Mouse (Mus musculus): ENCODE data around the gene Dpf1. TPM values are rescaled to one million over a fixed set of nuclear protein-coding genes. Genes with fewer than 3 reads are reported as not detected.

Dpf1 gene
- polyA plus RNA-seq, 2 experiments from 2014 or later = not detected

DNA sequence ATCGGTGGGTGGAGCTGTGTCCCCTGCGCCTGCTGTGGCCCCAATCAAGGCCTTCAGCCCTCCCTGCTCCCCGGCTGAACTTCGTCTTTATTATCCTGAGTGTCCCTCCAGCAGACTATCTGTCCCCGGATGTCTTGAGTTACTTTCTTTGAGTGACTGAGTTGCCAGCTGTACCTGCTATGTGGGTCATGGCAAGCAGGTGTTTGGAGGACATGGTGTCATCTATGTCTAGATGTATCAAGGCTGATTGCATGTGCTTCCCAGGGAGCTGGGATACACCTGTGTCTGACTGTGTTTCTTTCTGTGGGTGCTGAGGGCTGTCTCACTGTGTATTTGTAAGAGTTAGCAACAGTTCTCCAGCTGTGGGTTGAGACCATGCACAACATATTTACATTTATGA is 6.0 kb downstream of the Dpf1 start:
- ATAC-seq = no peak

DNA sequence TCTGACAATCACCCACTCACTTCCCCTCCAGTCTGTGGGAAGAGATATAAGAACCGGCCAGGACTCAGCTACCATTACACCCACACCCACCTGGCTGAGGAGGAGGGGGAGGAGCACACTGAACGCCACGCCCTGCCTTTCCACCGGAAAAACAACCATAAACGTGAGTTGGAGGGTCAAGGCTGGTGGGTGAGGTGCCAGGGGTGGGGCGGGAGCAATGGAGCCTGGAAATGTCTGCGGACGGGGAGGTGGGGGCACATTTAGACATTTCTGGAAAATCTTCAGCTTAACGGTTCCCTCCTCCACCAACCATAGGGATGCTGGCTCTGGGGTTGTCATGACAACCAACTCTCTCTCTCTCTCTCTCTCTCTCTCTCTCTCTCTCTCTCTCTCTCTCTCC is 9.3 kb downstream of the Dpf1 start:
- no peak for ATAC-seq

DNA sequence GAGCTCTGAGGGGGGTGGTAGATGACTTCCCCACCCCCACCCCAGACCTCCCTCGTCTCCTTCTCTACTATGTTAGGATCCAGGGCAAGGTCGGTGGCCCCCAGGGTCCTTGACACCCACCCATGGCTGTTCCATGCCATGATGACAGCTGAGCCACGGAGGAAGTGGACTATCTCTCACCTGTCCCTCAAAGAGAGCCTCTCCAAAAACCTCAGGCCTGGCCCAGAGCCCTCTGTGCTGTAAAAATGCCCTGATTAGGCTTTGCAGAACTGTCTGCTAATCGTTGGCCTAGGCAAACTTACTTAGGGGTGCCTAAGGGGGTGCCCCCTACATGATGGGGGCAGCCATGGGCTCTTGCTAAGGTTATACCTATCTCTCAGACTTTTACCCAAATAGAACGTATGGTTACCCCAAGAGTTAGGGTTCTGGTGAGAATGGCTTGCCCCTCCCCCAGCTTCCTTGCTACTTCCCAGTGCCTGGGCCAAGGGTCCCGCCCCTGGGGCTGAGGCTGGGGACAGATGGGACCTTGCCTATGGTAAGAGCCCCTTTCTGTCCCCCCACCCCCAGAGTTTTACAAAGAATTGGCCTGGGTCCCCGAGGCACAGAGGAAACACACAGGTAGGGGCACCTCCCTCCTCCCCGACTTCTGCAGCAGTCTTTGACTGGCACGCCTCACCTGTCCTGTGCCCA is 10.0 kb downstream of the Dpf1 start:
- ATAC-seq = no peak

DNA sequence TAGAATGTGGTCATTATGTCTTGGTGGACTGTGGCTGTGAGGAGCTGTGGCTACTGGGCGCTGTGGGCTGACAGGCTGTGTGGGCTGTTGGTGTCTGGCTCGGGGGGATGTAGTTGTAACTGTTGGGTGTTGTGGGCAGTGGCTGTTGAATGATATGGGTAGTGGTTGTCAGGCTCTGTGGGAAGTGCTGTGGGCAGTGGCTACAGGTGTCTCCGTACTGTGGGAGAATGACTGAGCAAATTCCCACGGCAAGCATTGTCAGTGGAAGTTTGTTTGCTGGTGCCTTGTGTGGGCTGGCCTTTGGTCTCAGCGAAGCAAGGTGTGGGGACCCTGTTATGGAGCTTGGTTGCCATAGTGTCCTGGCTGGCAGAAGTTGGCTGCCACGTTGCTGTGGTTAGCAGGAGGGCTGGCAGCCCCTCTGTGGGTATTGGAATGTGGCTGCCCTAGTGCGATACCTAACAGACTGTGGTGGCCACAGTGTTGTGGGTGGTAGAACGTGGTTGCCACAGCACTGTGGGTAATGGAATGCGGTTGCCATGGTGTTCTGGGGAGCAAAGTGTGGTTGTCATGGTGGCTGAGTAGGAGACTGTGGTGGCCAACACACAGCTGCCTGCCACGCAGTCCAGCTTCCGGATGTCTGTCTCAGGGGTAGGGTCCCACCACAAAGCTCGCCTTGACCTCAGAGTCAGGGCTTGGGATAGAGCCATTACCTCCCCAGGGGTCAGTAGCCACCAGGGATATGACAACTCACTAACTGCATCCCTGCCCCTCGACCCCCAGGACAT is 11.3 kb downstream of the Dpf1 start:
- no peak for ATAC-seq

DNA sequence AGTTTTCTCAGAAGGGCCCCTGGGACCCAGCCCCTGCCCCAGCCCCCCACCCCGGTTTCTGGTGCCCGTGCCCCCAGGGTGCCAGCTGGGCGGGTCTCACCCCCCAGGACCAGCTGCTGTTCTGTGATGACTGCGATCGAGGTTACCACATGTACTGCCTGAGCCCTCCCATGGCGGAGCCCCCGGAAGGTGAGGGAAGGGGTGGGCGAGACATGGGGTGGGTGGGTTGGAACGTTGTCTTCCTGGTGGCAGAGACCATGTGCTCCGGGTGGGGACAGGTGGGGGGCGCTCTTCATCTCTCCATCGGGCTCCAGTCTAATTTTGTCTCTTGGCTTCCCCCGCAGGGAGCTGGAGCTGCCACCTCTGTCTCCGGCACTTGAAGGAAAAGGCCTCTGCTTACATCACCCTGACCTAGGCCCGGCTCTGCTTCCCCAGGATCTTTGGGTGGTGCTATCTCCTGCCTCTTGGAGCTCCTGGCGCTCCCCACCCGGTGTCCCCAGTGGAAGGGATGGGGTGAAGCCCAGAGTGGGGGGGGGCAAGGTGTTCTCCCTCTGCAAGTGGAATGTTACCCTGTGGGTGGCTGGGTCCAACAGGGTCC is 12.5 kb downstream of the Dpf1 start:
- no peak for ATAC-seq

DNA sequence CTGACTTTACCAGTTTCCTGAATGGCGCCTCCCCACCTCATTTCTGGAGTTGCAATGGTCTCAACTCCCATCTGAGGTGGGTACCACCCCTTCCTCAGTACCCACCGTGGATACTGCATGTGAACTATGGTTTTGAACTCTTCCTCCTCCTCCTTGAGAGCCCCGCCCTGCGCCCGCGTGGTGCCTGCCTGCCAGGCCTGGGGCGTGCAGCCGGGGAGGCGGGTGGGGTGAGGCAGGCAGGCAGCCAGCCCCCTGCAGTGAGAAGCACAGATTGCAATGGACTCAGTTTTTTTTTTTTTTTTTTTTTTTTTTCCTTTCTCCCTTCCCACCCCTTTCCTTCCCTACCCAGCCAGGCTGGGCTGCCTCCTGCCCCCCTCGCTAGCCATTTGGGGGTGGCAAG is 13.2 kb downstream of the Dpf1 start:
- ATAC-seq = no peak

DNA sequence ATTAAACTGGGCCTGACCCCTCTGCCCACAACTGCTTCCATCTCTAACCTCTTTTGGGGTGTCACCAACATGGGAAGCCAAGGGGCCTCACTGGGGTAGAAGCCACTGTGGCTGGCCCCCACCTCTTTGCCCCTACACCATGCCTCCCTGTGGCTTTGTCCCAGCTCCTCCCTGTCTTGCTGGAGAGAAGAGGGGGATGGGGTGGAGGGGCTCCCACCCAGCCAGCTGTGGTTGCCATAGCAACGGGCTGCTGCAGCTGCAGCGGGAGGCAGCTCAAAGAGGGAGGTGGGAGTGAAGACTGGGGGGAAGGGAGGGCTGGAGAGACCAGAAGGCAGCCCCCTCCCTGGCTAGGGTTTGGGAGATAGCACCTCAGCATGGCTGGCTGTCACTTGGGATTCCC is 13.8 kb downstream of the Dpf1 start:
- ATAC-seq = no peak

DNA sequence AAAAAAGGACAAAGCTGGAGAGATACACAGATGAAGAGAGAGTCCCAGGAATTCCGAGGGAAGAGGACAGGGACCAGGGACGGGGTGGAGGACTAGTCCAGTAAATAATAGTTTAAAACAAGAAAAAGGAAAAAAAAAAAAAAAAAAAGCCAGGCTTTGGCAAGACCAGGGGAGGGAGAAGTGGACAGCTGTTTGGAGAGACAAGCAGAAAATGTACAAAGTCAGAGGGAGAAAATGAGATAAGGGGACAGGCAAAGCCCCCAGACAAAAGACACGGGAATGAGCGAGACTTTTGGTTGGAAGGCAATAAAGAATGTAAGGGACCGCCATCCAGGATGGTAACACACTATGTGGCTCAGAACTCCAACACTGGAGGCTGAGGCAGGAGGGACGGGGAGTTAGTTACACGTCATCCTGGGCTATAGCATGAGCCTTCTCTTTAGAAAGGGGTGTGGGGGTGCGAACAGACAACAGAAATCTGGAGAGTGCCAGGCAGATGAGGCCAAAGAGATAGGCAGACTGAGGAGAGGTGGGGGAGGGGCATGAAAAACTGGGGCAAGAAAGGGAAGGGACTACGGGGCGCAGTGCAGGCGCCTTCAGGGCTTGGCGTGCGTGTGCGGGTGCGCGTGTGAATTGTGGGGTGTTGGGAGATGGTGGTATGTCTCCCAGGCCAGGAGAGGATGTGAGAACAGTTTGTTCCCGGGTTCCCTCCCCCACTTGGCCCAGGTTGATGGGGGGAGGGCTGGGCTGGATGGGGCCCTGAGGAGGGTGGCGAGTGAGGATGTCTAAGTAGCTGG is 14.6 kb downstream of the Dpf1 start:
- ATAC-seq = no peak

DNA sequence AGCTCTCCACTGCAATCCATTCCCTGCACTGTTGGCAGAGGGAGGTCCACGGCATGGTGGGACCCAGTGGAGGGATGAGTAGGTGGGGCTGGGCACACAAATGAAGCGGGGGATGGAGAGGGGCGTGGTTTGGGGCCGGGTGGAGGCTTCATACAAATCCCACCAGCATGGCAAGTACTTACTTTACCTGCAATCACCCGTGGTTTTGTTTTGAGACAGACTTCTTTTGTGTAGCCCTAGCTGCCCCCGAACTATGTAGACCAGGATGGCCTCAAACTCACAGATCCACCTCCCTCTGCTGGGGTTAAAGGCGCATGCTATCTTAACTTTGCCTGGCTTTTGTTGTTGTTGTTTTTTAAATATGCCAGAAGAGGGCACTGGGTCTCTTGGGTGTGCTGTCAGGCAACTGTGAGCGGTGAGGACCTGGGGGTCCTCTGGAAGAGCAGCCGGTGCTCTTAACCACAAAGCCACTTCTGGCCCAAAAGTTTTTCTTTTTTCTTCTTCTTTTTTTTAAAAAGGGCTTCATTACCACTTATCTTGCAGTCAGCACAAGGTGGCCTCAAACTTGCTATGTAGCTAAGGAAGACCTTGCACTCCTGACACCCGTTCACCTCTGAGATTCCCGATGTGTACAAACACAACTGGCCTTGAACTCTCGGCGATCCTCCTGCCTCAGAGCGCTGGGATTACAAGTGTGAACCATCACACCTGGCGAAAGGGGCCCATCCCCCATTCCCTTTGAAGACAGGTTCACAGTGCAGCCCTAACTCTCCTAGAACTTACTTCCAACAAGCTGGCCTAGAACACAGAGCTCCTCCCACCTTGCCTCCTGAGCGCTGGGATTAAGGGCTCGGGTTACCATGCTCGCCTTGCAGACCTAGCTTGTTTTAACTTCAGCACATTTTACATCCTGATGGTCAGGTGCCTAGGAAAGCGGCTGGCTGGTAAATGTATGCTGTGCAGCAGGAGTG is 15.9 kb downstream of the Dpf1 start:
- ATAC-seq = no peak

DNA sequence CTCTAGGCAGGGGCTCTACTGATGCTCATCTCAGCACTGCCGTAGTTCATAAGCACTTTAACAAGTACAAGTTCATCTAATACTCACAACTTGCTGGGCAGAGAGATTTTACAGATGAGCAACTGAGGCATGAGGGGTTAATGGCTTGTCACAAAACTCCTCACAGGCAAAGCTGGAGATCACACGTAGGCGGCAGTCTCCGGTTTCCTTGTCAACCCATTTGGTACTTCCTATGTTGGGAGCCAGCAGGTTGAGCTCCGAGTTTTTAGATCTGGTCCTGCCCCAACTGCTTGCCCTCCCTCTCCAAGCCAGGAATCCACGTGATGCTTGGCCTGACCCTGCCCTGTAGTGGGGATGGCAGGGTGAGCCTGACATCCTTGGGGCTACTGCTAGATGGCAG is 23.3 kb downstream of the Dpf1 start:
- ATAC-seq = no peak

DNA sequence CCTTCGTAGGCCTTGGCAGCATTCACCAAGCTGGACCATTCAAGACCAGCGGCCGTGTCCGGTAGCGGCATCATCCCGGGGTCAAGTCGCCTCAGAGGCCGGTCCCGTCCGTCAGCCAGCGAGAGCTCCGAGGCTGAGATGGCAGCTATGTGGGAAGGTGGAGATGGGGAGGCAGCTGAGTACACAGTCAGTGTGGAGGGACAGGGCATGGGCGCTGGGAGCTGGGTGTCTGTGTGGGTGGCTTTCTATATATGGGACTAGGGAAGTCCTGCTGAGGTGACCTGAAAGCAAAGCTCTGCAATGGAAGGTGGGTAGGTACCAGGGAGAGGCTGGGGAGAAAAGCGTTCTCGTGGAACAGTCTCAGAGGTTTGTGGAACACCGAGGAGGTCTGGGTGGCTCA is 25.2 kb downstream of the Dpf1 start:
- ATAC-seq = no peak

DNA sequence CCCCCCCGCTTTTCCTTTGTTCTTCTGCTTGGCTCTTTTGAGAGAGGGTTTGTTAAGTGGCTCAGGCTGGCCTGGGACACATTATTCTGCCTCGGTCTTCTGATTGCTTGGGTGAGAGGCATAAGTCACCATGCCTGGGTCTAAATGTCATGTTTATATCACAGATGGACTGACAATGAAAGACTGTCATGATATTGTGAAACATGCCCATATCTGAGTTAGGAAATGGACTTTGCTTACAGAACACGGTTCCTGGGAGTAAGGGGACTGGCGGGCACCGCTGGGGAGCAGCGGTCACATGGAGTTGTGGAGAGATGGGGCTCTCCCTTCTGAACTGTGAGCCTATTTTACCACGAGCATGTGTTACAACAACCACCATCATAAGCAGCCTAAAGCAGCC is 30.4 kb downstream of the Dpf1 start:
- ATAC-seq = no peak

DNA sequence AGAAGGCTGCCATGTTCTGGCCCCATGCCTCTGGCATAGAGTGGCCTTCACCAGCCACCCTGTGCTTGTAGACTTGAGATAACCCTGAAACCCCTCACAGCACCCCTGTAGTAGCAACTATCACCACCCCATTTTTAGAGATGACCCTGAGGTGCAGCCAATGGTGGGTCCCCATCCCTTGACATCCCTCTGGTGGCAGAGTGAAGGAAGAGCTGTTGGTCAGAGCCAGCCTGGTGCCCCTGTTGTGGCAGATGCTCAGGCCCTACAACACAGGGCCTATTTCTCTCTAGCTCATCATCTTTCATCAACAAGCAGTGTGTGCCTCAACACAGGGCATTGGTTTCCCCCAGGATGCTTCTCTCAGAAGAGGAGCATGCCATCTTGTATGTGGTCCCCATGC is 31.5 kb downstream of the Dpf1 start:
- ATAC-seq = no peak

DNA sequence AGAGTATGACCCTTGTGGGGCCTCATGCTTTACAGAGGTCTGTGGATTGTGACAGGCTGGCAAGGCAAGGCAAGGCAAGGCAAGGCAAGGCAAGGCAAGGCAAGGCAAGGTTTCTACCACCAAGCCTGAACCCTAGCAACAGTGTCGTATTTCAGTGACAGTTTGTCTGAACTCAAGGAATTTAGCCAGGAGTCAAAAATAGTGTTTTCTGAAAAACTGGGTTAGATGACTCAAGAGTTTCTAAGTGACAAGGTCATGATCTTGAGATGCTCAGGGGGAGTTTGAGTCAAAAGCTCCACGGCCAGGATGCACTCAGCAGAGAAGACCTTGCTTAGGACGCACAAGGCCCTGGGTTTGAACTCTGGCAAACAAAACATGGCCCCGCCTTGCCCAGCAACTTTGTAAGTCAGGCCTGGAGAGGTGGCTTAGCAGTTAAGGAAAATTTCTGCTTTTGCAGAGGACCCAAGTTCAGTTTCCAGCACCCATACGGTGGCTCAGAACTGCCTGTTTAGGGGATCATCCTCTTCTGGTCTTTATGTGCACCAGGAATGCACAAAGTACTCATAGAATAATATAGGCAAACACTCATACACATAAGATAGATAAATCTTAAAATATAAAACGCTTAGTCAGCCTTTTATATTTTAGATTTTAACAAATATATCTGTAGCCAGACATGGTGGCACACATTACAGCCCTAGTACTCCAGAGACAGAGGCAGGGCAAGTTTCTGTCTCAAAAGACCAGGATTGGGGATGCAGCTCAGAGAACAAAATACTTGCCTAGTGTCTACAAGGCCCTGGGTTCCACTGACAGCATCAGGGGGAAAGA is 32.3 kb downstream of the Dpf1 start:
- no peak for ATAC-seq

DNA sequence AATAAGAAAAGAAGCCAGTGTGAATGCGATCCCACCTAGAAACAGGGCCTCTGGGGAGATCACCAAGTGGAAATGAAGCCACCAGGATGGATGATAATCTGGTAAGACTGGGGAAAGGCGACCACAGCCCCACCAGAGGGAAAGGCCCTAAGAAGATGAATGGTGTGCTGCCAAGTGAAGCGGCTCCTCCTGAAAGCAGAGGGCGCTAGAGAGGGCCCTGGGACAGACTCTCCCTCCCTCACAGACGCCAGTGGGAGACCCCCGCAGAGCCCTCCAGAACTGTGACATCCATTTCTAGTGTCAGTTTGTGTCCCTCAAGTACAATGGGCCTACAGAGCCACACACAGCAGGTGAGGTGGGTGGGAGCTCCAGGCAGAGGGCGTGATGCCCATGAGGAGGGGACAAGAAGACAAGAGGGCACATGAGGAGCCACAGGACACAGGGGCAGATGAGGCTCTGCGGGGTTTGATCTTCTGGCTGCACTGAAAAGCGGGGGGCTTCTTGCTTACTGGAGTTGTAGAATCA is 33.1 kb downstream of the Dpf1 start:
- ATAC-seq = no peak

DNA sequence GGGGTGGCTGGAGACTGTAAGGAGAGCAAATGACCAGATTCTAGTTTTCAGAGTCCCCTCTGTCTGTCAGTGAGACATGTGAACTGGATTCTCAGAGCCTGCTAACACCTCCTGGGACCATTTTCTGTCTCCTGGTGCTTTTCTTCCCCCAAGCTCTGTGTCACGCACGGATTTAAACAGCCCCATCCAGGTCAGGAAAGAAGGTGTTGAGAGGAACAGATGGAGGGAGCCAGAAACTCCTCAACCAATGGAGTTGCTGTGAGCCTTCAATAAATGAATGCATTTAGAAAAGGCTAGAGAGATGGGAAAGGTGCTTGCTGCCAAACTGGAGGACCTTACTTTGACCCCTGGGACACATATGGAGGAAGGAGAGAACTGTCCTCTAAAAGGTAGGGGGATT is 34.0 kb downstream of the Dpf1 start:
- no peak for ATAC-seq

DNA sequence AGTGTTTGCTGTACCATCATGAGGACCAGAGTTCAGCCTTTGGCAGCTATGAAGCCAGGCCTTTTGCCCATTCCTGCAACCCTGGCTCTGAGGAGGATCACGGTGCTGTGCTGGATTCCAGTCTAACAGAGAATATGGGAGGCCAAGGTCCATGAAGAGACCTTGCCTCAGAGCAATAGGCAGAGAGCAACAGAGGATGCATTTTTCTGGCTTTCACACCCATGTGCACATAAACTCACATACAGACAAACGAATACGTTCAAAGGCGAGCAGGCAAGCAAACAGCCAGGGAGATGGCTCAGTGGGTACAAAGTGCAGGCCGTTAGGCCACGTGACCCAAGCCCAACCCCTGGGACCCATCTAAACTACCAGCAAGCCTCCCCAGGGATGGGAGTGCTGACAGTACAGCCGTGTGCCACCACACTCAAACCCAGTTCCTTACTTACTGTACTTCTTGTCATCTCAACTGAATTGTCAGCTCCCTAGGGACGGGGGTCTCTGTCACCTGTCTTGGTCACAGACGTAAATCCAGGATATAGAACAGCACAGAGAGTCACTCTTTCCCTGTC is 34.7 kb downstream of the Dpf1 start:
- ATAC-seq = no peak

DNA sequence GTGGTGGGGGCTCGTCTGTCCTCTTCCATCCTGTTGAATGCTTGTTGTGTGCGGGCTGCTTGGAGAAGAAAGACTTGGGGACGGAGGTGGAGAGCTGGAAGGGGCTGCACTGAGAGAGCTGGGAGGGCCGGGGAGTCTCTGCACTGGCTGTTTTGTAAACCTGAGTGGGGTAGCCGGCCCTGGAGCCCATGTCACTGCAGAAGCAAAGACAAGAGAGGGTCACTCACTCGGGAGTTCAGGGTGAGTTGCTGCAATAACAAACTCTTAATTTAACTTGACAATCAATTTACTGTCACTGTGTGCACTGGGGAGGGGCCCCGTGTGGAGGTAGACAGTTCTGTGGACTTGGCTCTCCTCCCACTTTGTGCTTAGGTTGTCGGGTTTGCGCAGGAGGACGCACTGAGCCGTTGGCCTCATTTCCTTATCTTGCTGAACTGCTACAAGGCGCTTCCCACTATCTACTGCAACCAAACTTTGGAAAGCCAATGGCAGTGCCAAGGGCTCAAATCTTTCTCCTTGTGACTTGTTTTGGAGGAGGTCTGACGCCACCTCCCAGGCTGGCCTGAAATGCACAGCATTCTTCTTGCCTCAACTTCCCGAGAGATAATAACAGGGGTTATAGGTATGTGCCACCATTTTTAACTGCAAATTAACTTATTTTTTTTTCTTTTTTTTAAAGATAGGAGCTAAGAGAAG is 35.4 kb downstream of the Dpf1 start:
- no peak for ATAC-seq

DNA sequence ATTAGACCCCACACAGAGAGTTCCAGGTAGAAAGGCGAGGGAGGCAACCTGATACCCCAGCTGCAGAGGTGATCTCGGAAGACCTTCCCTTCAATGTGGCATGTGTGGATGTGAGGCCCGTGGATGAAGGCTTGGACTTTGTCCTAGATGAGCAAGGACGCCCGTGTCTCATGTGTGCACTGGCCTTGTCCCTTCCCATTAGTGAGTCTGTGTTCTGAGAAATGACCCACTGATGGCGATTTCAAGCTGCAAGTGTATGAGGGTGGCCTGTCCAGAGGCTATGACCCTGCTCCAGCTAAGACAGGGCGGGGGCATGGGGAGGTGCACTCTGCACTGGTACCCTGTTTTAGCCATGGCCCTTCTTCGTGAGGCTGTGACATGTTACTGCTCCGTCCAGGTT is 36.5 kb downstream of the Dpf1 start:
- ATAC-seq = no peak

DNA sequence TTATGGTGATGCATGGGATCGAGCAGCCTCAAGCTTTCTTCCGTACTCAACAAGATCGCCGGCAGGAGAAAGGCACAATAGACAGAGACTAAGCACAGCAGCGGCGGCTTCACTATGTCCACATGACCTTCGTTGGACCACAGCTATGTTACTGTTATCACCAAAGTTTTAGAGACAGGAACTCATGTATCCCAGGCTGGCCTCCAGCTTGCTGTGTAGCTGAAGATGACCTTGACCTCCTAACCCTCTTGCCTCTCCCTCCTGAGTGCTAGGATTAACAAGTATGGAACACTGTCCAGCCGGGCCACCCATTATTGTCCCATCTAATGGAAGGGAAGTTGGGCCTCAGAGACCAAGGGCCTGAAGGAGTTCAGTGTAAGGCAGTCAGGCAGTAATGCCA is 37.1 kb downstream of the Dpf1 start:
- ATAC-seq = no peak
